Mouse (Mus musculus): ENCODE results near the gene Mill2. TPM values are rescaled to one million over a fixed set of nuclear protein-coding genes. Genes with fewer than 3 reads are reported as not detected.
"Not testable (repeated sequence)": the region's sequence is repeated elsewhere in the genome, so short reads cannot be mapped to it uniquely, and the experiment has no call there.

The Mill2 gene
- polyA plus RNA-seq, 1 experiment, result 2.0 TPM

DNA sequence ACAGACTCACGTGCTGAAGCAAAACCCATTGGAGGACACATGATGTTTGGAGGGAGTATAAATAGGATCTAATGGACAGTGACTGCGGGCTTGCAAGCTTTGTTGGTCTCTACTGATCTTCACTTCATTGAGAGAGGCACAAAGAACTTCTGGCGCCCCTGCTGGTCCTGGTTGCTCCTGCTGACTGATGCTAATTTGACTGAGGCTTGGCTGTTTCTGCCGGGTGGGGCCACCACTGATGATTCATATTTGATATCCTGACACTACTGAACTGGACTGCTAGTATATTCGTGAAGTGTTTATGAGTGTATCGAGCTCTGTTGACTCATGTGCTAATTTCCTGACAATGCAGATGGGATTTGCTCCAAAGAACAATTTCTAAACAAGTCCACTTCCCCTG, 23.0 kb downstream of the Mill2 start:
- TF ChIP-seq CTCF (IDR thresholded peaks at IDR 0.05; ENCODE audit: borderline replicate concordance, insufficient read depth, low read depth, low read length), result no peak
- TF ChIP-seq POLR2A (IDR thresholded peaks at IDR 0.05; ENCODE audit: borderline replicate concordance, insufficient read depth, low read length), result no peak
- Histone ChIP-seq H3K27me3 (ENCODE audit: control insufficient read depth, insufficient read depth, low read length) (no peaks in the 10 kb centered on the region), H3K27ac (ENCODE audit: insufficient read depth, low read length) (no peak overlapping the region), H3K4me1 (ENCODE audit: control insufficient read depth, insufficient read depth, low read length) (no peaks in the 10 kb centered on the region), H3K4me3 (replicated peaks; ENCODE audit: insufficient read depth, low read depth, low read length) (no peak overlapping the region)
- WGBS, result 79% methylated on average over 6 of the region's 6 CpGs
- no peak for DNase-seq

DNA sequence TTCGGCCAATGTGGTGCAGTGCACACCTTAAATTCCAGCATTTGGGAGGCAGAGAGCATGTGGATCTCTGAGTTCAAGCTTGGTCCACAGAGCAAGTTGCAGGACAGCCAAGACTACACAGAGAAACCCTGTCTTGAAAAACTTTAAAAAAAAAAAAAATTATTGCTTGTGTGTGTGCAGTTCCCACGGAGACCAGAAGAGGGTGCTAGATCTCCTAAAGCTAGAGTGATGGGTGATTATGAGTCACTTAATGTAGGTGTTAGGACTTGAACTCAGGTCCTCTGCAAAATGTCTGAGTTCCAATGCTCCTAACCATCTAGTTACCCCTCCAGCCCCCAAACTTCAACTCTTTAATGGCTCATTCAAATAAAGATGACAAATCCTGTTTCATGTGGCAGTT, 28.7 kb downstream of the Mill2 start:
- 78% methylated on average over 2 of the region's 2 CpGs for WGBS
- H3K27ac ChIP-seq (ENCODE audit: insufficient read depth, low read length), result no peak overlapping the region
- DNase-seq, result no peak
- no peaks in the 10 kb centered on the region for H3K4me1 ChIP-seq (ENCODE audit: control insufficient read depth, insufficient read depth, low read length)
- no peak overlapping the region for H3K4me3 ChIP-seq (replicated peaks; ENCODE audit: insufficient read depth, low read depth, low read length)
- TF ChIP-seq POLR2A (IDR thresholded peaks at IDR 0.05; ENCODE audit: borderline replicate concordance, insufficient read depth, low read length) (no peak), CTCF (IDR thresholded peaks at IDR 0.05; ENCODE audit: borderline replicate concordance, insufficient read depth, low read depth, low read length) (no peak)
- no peaks in the 10 kb centered on the region for H3K27me3 ChIP-seq (ENCODE audit: control insufficient read depth, insufficient read depth, low read length)

DNA sequence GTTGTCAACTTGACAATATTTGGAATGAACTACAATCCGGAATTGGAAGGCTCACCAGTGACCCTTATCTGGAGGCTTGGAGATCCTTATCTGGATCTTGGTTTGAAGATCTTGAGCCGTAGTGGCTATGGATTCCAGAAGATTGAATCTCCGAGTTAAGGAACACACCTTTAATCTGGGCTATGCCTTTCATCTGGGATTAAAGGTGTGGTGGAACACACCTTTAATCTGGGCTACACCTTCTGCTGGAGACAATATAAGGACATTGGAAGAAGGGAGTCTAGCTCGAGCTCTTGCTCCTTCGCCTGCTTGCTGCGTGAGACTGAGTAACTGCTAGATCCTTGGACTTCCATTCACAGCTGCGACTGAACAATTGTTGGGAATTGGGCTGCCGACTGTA, 31.3 kb downstream of the Mill2 start, which contains the start of gene Pglyrp1:
Gene Pglyrp1 (plus strand): TSS at position 301 of the 400 bp plus-strand sequence.
- 58% methylated on average over 1 of the region's 8 CpGs for WGBS
- not testable (repeated sequence) for DNase-seq

DNA sequence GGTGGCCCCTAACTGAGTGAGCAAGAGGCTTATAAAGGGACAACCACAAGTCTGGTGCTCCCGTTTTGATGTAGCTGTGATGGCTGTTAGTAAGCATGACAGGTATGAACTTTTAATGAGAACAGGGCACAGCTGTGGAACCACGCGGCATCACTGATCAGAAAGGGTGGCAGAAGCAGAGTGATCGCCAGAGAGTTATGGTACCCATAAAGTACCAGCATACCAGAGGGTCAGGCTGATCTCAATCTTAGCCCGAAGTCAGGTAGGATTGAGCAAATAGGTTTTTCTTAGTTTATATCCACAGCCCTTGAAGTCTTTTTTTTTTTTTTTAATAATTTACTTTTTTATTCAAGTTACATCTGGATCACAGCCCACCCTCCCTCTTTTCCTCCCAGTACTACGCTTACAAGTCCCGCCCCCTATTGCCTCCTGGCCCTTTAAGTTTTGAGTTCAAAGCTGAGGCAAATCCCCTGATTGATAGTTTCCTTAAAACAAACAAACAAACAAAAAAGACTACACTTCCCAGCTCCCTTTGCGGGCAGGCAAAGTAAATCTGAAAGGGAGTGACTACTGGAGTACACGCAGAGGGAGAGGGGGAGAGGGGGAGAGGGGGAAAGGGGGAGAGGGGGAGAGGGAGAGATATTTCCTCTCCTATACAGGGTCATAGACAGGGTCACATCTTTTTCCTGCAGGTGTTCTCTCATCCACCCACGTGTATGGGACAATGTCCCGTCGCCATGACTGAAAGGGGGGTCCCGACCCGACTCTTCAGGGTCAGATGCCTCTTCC, 32.4 kb downstream of the Mill2 start:
- Histone ChIP-seq H3K27ac (ENCODE audit: insufficient read depth, low read length) (no peak overlapping the region), H3K4me1 (ENCODE audit: control insufficient read depth, insufficient read depth, low read length) (no peaks in the 10 kb centered on the region), H3K4me3 (replicated peaks; ENCODE audit: insufficient read depth, low read depth, low read length) (peak overlapping the region; percentile 48), H3K27me3 (ENCODE audit: control insufficient read depth, insufficient read depth, low read length) (no peaks in the 10 kb centered on the region)
- WGBS, result 29% methylated on average over 14 of the region's 14 CpGs
- no peak for DNase-seq
- no peak for TF ChIP-seq CTCF (IDR thresholded peaks at IDR 0.05; ENCODE audit: borderline replicate concordance, insufficient read depth, low read depth, low read length)
- no peak for TF ChIP-seq POLR2A (IDR thresholded peaks at IDR 0.05; ENCODE audit: borderline replicate concordance, insufficient read depth, low read length)

More for the DNA sequence above, 31.3 kb downstream of the Mill2 start, which contains the start of gene Pglyrp1:
- not testable (repeated sequence) for H3K27ac ChIP-seq (ENCODE audit: insufficient read depth, low read length); H3K4me1 ChIP-seq (ENCODE audit: control insufficient read depth, insufficient read depth, low read length); H3K4me3 ChIP-seq (replicated peaks; ENCODE audit: insufficient read depth, low read depth, low read length); H3K27me3 ChIP-seq (ENCODE audit: control insufficient read depth, insufficient read depth, low read length)

DNA sequence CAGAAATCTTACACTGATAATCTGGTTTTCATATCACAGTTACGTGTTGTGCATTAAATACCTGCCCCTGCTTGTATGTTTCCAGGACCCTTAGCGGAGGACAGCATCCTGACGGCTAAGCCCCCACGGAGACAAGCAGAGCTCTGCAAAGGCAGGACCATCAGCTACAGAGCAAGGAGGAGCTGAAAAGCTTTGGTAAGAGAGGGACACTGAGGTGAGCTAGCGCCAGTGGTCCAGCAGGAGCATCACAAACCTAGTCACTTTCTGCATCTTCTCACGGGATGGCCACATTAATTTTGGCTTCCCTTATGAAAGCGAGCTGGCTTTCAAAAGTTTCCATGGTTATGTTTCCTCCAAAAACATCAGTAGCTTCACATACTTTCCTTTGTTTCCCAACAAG, 33.0 kb downstream of the Mill2 start:
- under 1% methylated on average over 7 of the region's 7 CpGs for WGBS

DNA sequence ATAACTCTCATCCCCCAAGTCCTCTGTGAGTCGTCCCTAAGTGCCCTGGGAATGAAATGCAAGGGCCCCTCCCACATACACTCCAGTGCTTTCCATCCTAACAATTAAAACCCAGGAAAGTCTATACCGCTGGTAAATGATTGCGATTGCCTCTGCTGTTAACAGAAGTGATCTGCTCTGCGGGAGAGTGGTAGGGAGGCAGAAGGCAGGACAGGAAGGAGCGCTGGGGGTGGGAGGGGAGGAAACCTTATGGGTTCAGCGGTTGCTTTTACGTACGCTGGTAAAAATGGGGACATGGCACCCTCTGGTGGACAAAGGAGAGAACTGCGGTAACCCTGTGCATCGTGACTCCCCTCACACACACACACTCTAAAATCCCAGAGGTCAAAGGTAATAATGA, 33.5 kb downstream of the Mill2 start:
- under 1% methylated on average over 10 of the region's 10 CpGs for WGBS
- Histone ChIP-seq H3K27me3 (ENCODE audit: control insufficient read depth, insufficient read depth, low read length) (no peaks in the 10 kb centered on the region), H3K4me1 (ENCODE audit: control insufficient read depth, insufficient read depth, low read length) (no peaks in the 10 kb centered on the region), H3K4me3 (replicated peaks; ENCODE audit: insufficient read depth, low read depth, low read length) (peak overlapping the region; percentile 48), H3K27ac (ENCODE audit: insufficient read depth, low read length) (no peak overlapping the region)
- DNase-seq, result peak; percentile 66 to 75
- TF ChIP-seq POLR2A (IDR thresholded peaks at IDR 0.05; ENCODE audit: borderline replicate concordance, insufficient read depth, low read length), result no peak
- TF ChIP-seq CTCF (IDR thresholded peaks at IDR 0.05; ENCODE audit: borderline replicate concordance, insufficient read depth, low read depth, low read length), result peak; percentile 94

More for the DNA sequence above, 33.0 kb downstream of the Mill2 start:
- H3K27me3 ChIP-seq (ENCODE audit: control insufficient read depth, insufficient read depth, low read length), result no peaks in the 10 kb centered on the region
- no peaks in the 10 kb centered on the region for H3K4me1 ChIP-seq (ENCODE audit: control insufficient read depth, insufficient read depth, low read length)
- peak overlapping the region; percentile 48 for H3K4me3 ChIP-seq (replicated peaks; ENCODE audit: insufficient read depth, low read depth, low read length)
- H3K27ac ChIP-seq (ENCODE audit: insufficient read depth, low read length), result no peak overlapping the region
- TF ChIP-seq POLR2A (IDR thresholded peaks at IDR 0.05; ENCODE audit: borderline replicate concordance, insufficient read depth, low read length) (no peak), CTCF (IDR thresholded peaks at IDR 0.05; ENCODE audit: borderline replicate concordance, insufficient read depth, low read depth, low read length) (no peak)
- DNase-seq, result no peak

DNA sequence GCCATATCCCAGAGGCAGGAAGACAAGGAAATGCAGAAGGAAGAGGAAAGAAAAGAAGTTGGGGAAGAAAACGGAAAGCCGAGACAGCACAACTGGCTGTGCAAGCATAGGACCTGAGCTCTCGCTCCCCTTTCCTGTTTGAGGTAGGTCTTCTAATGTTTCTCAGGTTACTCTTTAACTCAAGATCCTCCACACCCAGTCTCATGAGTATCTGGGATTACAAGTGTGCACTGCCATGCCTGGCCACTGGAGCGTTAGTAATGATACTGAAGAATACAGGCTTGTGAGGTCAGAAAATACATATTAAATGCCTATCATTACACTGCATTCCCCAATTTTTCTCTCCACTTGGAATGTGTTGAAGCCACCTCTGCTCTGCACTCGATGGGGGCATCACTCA, 35.6 kb downstream of the Mill2 start:
- no peak overlapping the region for H3K27ac ChIP-seq (ENCODE audit: insufficient read depth, low read length)
- no peaks in the 10 kb centered on the region for H3K4me1 ChIP-seq (ENCODE audit: control insufficient read depth, insufficient read depth, low read length)
- no peaks in the 10 kb centered on the region for H3K27me3 ChIP-seq (ENCODE audit: control insufficient read depth, insufficient read depth, low read length)
- WGBS, result 82% methylated on average over 5 of the region's 5 CpGs
- TF ChIP-seq POLR2A (IDR thresholded peaks at IDR 0.05; ENCODE audit: borderline replicate concordance, insufficient read depth, low read length), result no peak
- TF ChIP-seq CTCF (IDR thresholded peaks at IDR 0.05; ENCODE audit: borderline replicate concordance, insufficient read depth, low read depth, low read length), result no peak
- DNase-seq, result no peak
- H3K4me3 ChIP-seq (replicated peaks; ENCODE audit: insufficient read depth, low read depth, low read length), result no peak overlapping the region

DNA sequence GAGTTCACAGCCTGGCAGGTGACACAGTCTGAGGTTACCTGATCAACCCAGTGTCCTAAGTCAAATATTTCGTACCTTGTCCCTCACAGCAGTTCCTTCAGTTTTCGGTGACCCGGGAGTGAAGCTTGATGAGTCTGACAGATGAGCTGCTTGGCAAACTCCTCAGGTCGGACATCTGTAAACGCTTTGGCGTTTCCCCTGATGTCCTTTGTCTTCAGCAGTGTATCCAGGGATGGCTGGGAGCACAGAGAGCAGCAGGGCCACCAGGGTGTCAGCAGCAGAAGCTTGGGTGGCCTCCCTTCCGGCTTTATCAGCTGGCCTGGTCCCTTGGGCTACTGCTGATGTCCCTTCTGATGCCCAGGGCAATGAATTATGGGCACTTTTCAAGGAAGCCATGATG, 38.9 kb downstream of the Mill2 start:
- TF ChIP-seq POLR2A (IDR thresholded peaks at IDR 0.05; ENCODE audit: borderline replicate concordance, insufficient read depth, low read length), result no peak
- no peak for TF ChIP-seq CTCF (IDR thresholded peaks at IDR 0.05; ENCODE audit: borderline replicate concordance, insufficient read depth, low read depth, low read length)
- DNase-seq, result no peak
- WGBS, result 48% methylated on average over 7 of the region's 7 CpGs
- Histone ChIP-seq H3K4me1 (ENCODE audit: control insufficient read depth, insufficient read depth, low read length) (no peaks in the 10 kb centered on the region), H3K27me3 (ENCODE audit: control insufficient read depth, insufficient read depth, low read length) (no peaks in the 10 kb centered on the region), H3K4me3 (replicated peaks; ENCODE audit: insufficient read depth, low read depth, low read length) (no peak overlapping the region), H3K27ac (ENCODE audit: insufficient read depth, low read length) (no peak overlapping the region)
